ENCODE assay signal across 35 mouse cellular contexts in the genomic region with DNA sequence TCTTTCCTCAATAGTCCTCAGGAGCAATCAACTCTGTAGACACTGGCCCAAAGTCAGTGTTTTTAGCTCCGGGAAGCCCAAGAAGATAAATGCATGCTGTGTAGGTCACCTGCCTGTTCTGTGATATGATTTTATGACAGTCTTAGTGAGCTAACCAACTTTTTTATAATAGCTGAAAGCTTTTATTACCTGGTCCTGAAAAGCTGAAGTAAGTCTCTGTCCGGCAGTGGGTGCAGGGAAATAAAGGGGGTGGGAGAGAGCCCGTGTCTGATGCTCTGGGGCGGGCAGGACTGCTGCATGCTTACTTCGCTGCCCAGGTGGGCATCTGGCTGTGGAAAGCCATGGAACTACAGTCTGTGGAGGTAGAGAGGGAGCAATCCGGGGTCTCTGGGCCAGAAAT. TPM values are rescaled to one million over a fixed set of nuclear protein-coding genes. Genes with fewer than 3 reads are reported as not detected.
"Had no signal": no experiment of that assay in that cellular context is flagged by ENCODE, and none has a peak within 500 bp of the region (broad histone marks: within the 10 kb centered on the region; RNA-seq: fewer than 3 reads in every experiment).

No protein-coding gene starts in this region.

- DNase-seq: heart, adult 2 months; heart, postnatal 10 days; heart, postnatal 14 days; heart, postnatal 36 days; heart, postnatal 4 days; kidney, adult 11 months; kidney, adult 18-20 months; kidney, adult 2 months; kidney, adult 8-10 months; kidney, adult 9 months; kidney, postnatal 10 days; kidney, postnatal 14 days; kidney, postnatal 25 days; kidney, postnatal 36 days; kidney, postnatal 4 days; layer of hippocampus, adult 9-11 months; layer of hippocampus, postnatal 36 days had no signal

- H3K4me2 ChIP-seq: heart, embryonic 11.5 days; heart, embryonic 12.5 days; heart, embryonic 13.5 days; heart, embryonic 15.5 days; hindbrain, embryonic 12.5 days; hindbrain, embryonic 13.5 days; hindbrain, embryonic 14.5 days; hindbrain, embryonic 15.5 days; kidney, embryonic 15.5 days had no signal

- H3K27me3 ChIP-seq: hindbrain, embryonic 12.5 days; hindbrain, embryonic 13.5 days; hindbrain, embryonic 15.5 days had no signal

- H3K36me3 ChIP-seq: heart, embryonic 10.5 days; heart, embryonic 12.5 days; heart, embryonic 13.5 days; heart, embryonic 15.5 days; hindbrain, embryonic 10.5 days; hindbrain, embryonic 12.5 days; hindbrain, embryonic 13.5 days; hindbrain, embryonic 15.5 days; kidney, embryonic 15.5 days had no signal

- H3K4me3 ChIP-seq: heart, adult 2 months; heart, embryonic 10.5 days; heart, embryonic 12.5 days; heart, embryonic 13.5 days; heart, embryonic 15.5 days; hindbrain, embryonic 10.5 days; hindbrain, embryonic 12.5 days; hindbrain, embryonic 13.5 days; hindbrain, embryonic 15.5 days; kidney, embryonic 15.5 days; layer of hippocampus, adult 2 months; left cerebral cortex, adult 2 months had no signal

- H3K27ac ChIP-seq: heart, adult 2 months; heart, embryonic 10.5 days; heart, embryonic 13.5 days; heart, embryonic 15.5 days; hindbrain, embryonic 10.5 days; hindbrain, embryonic 12.5 days; hindbrain, embryonic 13.5 days; hindbrain, embryonic 14.5 days; hindbrain, embryonic 15.5 days; hindbrain, postnatal 0 days; kidney, embryonic 15.5 days; kidney, postnatal 0 days; layer of hippocampus, adult 2 months; left cerebral cortex, adult 2 months had no signal

- H3K9ac ChIP-seq: heart, embryonic 12.5 days; heart, embryonic 13.5 days; heart, embryonic 15.5 days; hindbrain, embryonic 12.5 days; hindbrain, embryonic 13.5 days; hindbrain, embryonic 14.5 days; hindbrain, embryonic 15.5 days; kidney, embryonic 15.5 days had no signal

- ATAC-seq: hindbrain, embryonic 16.5 days; hindbrain, postnatal 0 days; inflammation-experienced regulatory T-cells, adult 6 months had no signal

- H3K4me1 ChIP-seq: heart, embryonic 10.5 days; heart, embryonic 12.5 days; heart, embryonic 15.5 days; hindbrain, embryonic 15.5 days had no signal

- H3K9me3 ChIP-seq: heart, embryonic 10.5 days; heart, embryonic 12.5 days; heart, embryonic 13.5 days; heart, embryonic 15.5 days; hindbrain, embryonic 10.5 days; hindbrain, embryonic 12.5 days; hindbrain, embryonic 13.5 days; hindbrain, embryonic 15.5 days; kidney, embryonic 15.5 days had no signal

RNA-seq across cellular contexts. Expression of gene Erich3, which starts 6.9 kb away (rescaled TPM):
- polyA plus RNA-seq: inflammation-experienced regulatory T-cells, adult 6 months; kidney, embryonic 14.5 days; kidney, postnatal 0 days had no signal
